Mouse (Mus musculus) v-Abl transformed pro-B cells (cell line): ENCODE data around the gene Cideb.

Experiments
- in situ Hi-C, 2 experiments: fragments of 400-800 bp; cut with MboI; formaldehyde crosslinking; loops; one replicate each; pipeline ENCODE4 v1.15.1; 2025; ENCODE audit not compliant: unreplicated experiment in 2 of 2

Gene Cideb

DNA sequence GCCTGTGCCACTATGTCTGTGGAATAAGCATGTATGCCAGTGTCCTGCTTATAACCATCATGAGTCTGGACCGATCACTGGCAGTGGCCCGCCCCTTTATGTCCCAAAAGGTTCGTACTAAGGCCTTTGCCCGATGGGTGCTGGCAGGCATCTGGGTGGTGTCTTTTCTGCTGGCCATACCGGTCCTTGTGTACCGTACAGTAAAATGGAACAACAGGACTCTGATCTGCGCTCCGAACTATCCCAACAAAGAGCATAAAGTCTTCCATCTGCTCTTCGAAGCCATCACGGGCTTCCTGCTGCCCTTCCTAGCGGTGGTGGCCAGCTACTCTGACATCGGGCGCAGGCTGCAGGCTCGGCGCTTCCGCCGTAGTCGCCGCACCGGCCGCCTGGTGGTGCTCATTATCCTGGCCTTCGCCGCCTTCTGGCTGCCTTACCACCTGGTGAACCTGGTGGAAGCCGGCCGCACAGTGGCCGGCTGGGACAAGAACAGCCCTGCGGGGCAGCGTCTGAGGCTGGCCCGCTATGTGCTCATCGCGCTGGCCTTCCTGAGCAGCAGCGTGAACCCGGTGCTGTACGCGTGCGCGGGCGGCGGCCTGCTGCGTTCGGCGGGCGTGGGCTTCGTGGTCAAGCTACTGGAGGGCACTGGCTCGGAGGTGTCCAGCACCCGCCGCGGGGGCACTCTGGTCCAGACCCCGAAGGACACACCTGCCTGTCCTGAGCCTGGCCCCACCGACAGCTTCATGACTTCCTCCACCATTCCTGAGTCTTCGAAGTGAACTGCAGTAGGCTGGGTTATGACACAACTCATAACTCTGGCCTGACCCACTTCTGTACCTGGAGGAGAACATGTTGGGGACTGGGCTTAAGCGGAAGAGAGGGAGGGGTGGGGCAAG lies 9.5 kb upstream of the Cideb start:
- in situ Hi-C loops = loop anchor here in 1 of 2 experiments (25.0 kb wide), 1 partner anchor 655 kb away; the partner anchor contains the start of genes Ap1g2 and Jph4

DNA sequence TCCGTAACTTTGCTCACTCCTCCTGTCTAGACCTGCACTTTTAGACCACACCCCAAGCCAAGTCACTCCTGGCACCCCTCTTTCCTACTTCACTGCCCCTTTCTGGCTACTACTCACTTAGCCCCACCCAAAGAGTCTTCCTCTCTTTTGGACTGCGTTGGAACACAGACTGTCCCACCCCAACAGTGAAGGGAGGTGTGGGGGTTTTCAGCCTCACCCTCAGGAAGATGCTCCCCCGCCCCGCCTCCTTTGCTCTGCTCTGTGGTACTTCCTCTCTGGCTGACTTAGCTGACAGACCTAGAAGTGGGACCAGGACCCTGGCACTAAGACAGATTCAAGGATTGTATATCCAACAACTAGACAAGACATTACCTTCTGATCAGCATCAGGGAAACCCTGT lies 7.4 kb upstream of the Cideb start, which contains the start of gene Ltb4r1:
Gene Ltb4r1, plus strand, starts transcription at position 267 of the 400 bp plus-strand sequence.
- in situ Hi-C loops = loop anchor here in 1 of 2 experiments (25.0 kb wide), 1 partner anchor 653 kb away; the partner anchor contains the start of genes Ap1g2 and Jph4

GRCm38 (mm10) chr14:55763166-55763565 lies 4.9 kb upstream of the Cideb start:
- in situ Hi-C loops = loop anchor here in 1 of 2 experiments (25.0 kb wide), 1 partner anchor 651 kb away; the partner anchor contains the start of genes Ap1g2 and Jph4

DNA sequence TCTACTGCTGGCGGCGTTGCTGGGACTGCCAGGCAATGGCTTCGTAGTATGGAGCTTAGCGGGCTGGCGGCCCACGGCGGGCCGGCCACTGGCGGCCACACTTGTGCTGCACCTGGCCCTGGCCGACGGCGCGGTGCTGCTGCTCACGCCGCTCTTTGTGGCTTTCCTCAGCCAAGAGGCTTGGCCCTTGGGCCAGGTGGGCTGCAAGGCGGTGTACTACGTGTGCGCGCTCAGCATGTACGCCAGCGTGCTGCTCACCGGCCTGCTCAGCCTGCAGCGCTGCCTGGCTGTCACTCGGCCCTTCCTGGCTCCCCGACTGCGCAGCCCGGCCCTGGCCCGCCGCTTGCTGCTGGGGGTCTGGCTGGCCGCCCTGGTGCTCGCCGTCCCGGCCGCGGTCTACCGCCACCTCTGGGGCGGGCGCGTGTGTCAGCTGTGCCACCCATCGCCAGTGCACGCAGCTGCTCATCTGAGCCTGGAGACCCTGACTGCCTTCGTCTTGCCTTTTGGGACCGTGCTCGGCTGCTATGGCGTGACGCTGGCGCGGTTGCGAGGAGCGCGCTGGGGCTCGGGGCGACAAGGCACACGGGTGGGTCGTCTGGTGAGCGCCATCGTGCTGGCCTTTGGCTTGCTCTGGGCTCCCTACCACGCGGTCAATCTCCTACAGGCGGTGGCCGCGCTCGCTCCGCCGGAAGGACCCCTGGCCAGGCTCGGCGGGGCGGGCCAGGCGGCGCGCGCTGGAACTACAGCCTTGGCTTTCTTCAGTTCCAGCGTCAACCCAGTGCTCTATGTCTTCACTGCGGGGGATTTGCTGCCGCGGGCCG lies 4.0 kb upstream of the Cideb start:
- in situ Hi-C loops = loop anchor here in 1 of 2 experiments (25.0 kb wide), 1 partner anchor 650 kb away; the partner anchor contains the start of genes Ap1g2 and Jph4

DNA sequence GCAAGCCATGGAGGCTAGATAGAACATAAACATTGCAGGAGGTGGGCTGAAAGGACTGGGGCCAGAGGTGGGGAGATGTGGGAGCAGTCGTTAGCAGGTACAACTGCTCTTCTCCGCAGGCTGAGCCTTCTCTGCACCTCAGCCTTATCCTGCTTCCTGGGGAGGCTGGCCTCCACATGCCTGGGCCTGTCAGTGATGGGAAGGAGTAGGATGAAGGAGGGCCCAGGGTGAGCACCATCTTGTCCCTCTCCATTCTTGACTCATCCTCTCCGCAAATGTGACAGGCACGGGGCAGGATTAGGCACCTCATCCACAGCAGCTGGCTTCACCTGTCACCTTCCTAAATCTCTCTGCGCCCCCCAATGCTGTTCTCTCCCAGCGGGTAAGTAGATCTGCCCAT lies 2.9 kb upstream of the Cideb start, which contains the start of gene Ltb4r2:
Gene Ltb4r2, plus strand, starts transcription at position 266 of the 400 bp plus-strand sequence.
- in situ Hi-C loops = loop anchor here in 1 of 2 experiments (25.0 kb wide), 1 partner anchor 649 kb away; the partner anchor contains the start of genes Ap1g2 and Jph4

- in situ Hi-C loops = loop anchor here in 1 of 2 experiments (25.0 kb wide), 1 partner anchor 648 kb away; the partner anchor contains the start of genes Ap1g2 and Jph4
Measured at GRCm38 (mm10) chr14:55760156-55760555, 1.9 kb upstream of the Cideb start.

GRCm38 (mm10) chr14:55757566-55757965 lies 692 bp downstream of the Cideb start:
- in situ Hi-C loops = loop anchor here (10.0 to 25.0 kb wide), 3 partner anchors 263 to 653 kb away; partner anchors contain the start of genes Ap1g2 (in 2 of the 2), Carmil3 (in 1 of the 2) and Jph4 (in 1 of the 2)

GRCm38 (mm10) chr14:55747051-55747847 lies 11.0 kb downstream of the Cideb start:
- in situ Hi-C loops = no loop called here

DNA sequence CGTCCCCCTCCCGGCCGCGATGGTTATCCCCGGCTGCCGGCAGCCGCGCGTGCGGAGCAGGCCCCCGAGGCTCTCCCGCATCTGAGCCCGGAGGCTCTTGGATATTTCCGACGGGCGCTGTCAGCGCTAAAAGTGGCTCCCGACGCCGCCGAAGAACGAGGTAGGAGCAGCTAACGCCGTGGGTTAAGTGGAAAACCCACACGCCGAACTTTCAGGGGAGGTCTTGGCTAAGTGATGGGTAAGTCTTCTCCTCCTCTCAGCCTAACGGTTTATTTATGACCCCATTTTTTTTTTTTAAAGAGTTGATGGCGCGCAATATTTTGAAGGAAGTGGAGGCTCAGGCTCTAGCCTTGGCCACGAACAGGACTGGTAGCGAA lies 12.4 kb downstream of the Cideb start:
- in situ Hi-C loops = no loop called here

- in situ Hi-C loops = no loop called here
Measured at GRCm38 (mm10) chr14:55745180-55745860, 12.9 kb downstream of the Cideb start, which contains the start of the genes Dhrs1 and Nop9. Gene Dhrs1, minus strand, starts transcription at chr14:55745690. Gene Nop9, plus strand, starts transcription at chr14:55745693.

DNA sequence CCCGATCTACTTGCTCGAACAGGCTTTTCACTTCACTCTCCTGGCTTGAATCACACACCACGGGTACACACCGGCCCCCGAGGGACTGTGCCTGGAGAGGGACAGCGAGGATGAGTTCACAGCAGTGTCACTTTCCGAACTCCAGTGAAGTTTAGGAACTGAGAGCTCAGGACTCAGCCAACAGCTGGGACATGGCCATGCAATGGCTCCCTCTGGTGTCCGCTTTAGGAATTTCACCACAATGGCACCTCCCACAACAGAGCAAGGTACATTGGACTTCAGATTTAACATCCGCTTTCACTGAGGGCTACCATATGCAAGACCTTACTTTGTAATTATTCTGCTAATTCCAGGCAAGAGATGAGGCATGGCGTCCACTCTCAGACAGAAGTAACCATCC lies 14.5 kb downstream of the Cideb start:
- in situ Hi-C loops = loop anchor here (5.0 kb wide), 1 partner anchor 61 kb away; the partner anchor contains the start of gene Tinf2 (in 2 of the 2)

DNA sequence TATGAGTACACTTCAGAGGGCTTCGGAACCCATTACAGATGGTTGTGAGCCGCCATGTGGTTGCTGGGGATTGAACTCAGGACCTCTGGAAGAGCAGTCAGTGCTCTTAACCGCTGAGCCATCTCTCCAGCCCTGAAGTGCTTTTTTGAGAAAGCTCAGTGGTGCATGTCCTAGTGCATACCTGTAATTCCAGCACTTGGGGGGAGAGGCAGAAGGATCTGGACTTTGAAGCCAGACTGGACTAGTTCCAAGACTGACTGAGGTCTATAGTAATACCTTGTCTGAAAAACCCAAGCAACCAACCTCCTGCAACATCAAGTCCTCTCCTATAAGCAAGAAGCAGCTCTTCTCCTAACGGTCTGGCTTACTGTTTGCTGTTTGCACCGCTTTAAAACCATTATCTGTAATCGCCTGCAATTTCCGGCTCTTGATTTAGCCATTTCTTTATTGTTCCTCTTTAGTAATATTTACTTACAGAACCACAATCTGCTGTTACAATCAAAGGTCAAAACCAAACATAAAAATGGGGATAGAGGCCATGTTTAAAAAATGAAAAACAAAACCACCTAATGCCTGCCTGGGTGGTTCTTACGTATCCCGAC lies 21.1 kb downstream of the Cideb start:
- in situ Hi-C loops = no loop called here

DNA sequence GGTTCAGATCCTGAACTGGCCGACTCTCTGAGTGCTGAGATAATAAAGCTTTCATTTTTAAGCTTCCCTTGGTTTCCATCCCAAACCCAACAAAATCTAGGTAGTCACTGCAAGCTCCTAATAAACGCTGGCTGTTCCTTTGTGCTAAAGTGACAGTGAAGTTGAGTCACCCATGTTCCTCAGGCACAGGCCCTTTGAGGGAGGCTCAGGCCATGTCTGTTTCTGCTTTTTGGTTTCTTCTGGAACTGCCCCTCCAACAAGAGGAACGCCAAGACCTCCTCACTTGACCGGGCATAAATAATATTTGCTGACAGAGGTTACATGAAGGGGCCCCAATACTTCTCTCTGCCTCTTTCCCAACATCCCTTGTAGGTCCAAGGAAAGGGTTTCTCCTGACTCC lies 22.5 kb downstream of the Cideb start:
- in situ Hi-C loops = no loop called here

DNA sequence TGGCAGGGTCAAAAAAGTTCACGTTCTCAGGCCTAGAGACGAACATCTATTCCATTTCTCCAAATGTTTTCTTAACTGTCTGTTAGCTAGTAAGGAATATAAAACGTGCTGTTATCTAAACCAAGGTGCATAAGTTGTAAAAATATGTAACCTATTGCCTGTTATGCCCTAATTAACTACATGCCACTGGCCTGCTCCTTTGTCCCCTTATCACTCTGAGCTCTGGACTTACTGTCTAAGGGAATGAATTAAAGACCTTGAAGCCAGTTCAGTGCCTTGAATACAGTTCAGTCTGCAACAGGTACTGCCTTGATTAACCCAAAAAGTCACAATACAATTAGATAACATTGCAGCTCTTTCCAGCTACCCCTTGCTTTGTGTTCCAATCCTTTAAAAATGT lies 22.9 kb downstream of the Cideb start:
- in situ Hi-C loops = no loop called here

- in situ Hi-C loops = no loop called here
Measured at GRCm38 (mm10) chr14:55734869-55735268, 23.4 kb downstream of the Cideb start.

GRCm38 (mm10) chr14:55733889-55734288 lies 24.4 kb downstream of the Cideb start:
- in situ Hi-C loops = no loop called here

GRCm38 (mm10) chr14:55730531-55731032 lies 27.7 kb downstream of the Cideb start:
- in situ Hi-C loops = no loop called here

GRCm38 (mm10) chr14:55730116-55730515 lies 28.1 kb downstream of the Cideb start:
- in situ Hi-C loops = no loop called here
